Mouse (Mus musculus): Measurements from ENCODE around the gene Large1. TPM values are rescaled to one million over a fixed set of nuclear protein-coding genes. Genes with fewer than 3 reads are reported as not detected.

The Large1 gene
- 1.00 and 1.5 TPM in 2 replicates for polyA plus RNA-seq (2012; ENCODE audit: low replicate concordance)

GRCm38 (mm10) chr8:73353108-73353793, at the start of gene Large1:
Gene Large1 (minus strand): TSS chr8:73353540.

